ENCODE assay signal across 9 mouse cellular contexts in genomic region chr9:110997245-110997644, GRCm38 (mm10). TPM values are rescaled to one million over a fixed set of nuclear protein-coding genes. Genes with fewer than 3 reads are reported as not detected.
DNase-seq lines count a peak whose midpoint lies in the region; ATAC-seq and TF ChIP-seq lines count a peak whose summit lies in the region.
"Had no signal": no experiment of that assay in that cellular context is flagged by ENCODE, and none has a peak within 500 bp of the region (broad histone marks: within the 10 kb centered on the region; RNA-seq: fewer than 3 reads in every experiment).

No protein-coding gene starts in this region.

- no peaks in the 10 kb centered on the region for H3K36me3 ChIP-seq in G1E (replicated peaks)
- H3K36me3 ChIP-seq in liver, embryonic 12.5 days, result no peaks in the 10 kb centered on the region
- H3K36me3 ChIP-seq: limb, embryonic 15.5 days had no signal

- peaks cover 7% of the 10 kb centered on the region; the same call in 1 of the 2 replicates for H3K27me3 ChIP-seq in G1E (ENCODE audit: insufficient read depth, low read length)
- no peaks in the 10 kb centered on the region for H3K27me3 ChIP-seq in liver, embryonic 12.5 days (replicated peaks)
- H3K27me3 ChIP-seq: limb, embryonic 15.5 days had no signal

- H3K27ac ChIP-seq in liver, embryonic 12.5 days, result no peak overlapping the region
- H3K27ac ChIP-seq: limb, embryonic 15.5 days had no signal

- no peak overlapping the region for H3K9ac ChIP-seq in liver, embryonic 12.5 days
- H3K9ac ChIP-seq: limb, embryonic 15.5 days had no signal

- peak; percentile 85 for ATAC-seq in G1E (ENCODE audit: extremely low read depth, insufficient number of reproducible peaks, low FRiP score, poor library complexity, severe bottlenecking)
- ATAC-seq in cerebellum, adult (ENCODE audit: insufficient number of reproducible peaks, low FRiP score, low TSS enrichment), result peak; percentile 52; the same call in 1 of the 2 replicates
- peak; percentile 35; the same call in 1 of the 2 replicates for ATAC-seq in liver, embryonic 12.5 days

- H3K9me3 ChIP-seq in G1E (replicated peaks), result no peaks in the 10 kb centered on the region
- H3K9me3 ChIP-seq in liver, embryonic 12.5 days (replicated peaks), result no peaks in the 10 kb centered on the region
- H3K9me3 ChIP-seq: limb, embryonic 15.5 days had no signal

- WGBS in liver, embryonic 12.5 days (ENCODE audit: insufficient replicate concordance), result 3% methylated on average over 5 of the region's 5 CpGs

- H3K4me3 ChIP-seq in G1E (ENCODE audit: low read depth, low read length), result no peak overlapping the region
- H3K4me3 ChIP-seq in liver, embryonic 12.5 days, result no peak overlapping the region
- H3K4me3 ChIP-seq: limb, embryonic 15.5 days had no signal

- H3K4me1 ChIP-seq in G1E (ENCODE audit: insufficient read depth, low read depth, low read length), result peaks cover 6% of the 10 kb centered on the region
- H3K4me1 ChIP-seq in liver, embryonic 12.5 days, result peaks cover 17% of the 10 kb centered on the region

- H3K4me2 ChIP-seq in liver, embryonic 12.5 days, result no peak overlapping the region
- H3K4me2 ChIP-seq: limb, embryonic 15.5 days had no signal

- peak; percentile 85 for DNase-seq in A20 (ENCODE audit: low read depth, low spot score)
- DNase-seq in G1E (ENCODE audit: low spot score), result peak; percentile 70
- DNase-seq in frontal cortex, postnatal 36 days (ENCODE audit: low spot score in 2 of 2), result peak; percentile 61 to 77
- DNase-seq in kidney, postnatal 10 days, result peak; percentile 87
- peak; percentile 61 for DNase-seq in retina, adult 2 months (ENCODE audit: low read depth, low spot score)
- peak; percentile 72 for DNase-seq in thymus, postnatal 25 days

- TF ChIP-seq CTCF in G1E (IDR thresholded peaks at IDR 0.05; ENCODE audit: low read depth, low read length), result peak; percentile 98

RNA-seq across cellular contexts. Expression of gene Rtp3, which starts 6.9 kb away (rescaled TPM):
- total RNA-seq in G1E (2014; fragmentation: Nextera tagmentation) (not detected in 2 replicates), G1E (2017) (0.16 TPM in 1 of 2 replicates, not detected in the other)
- not detected in 2 replicates for polyA plus RNA-seq in G1E (2012)
- polyA plus RNA-seq in liver, embryonic 12.5 days (2016; fragmentation: Nextera tagmentation; extraction: Ambion mirVana), result 6.7 and 8.1 TPM in 2 replicates
- polyA plus RNA-seq: limb, embryonic 15.5 days had no signal

RNA-seq across cellular contexts. Expression of gene Ltf, which starts 21.8 kb away (rescaled TPM):
- total RNA-seq in G1E (2014; fragmentation: Nextera tagmentation) (not detected in 2 replicates), G1E (2017) (0.16 TPM in 1 of 2 replicates, not detected in the other)
- polyA plus RNA-seq in G1E (2012), result not detected in 2 replicates
- 17.0 and 18.7 TPM in 2 replicates for polyA plus RNA-seq in liver, embryonic 12.5 days (2016; fragmentation: Nextera tagmentation; extraction: Ambion mirVana)

RNA-seq across cellular contexts. Expression of gene Lrrc2, which starts 45.9 kb away (rescaled TPM):
- total RNA-seq in G1E (2014; fragmentation: Nextera tagmentation) (not detected in 2 replicates), G1E (2017) (0.06 and 0.16 TPM in 2 replicates)
- polyA plus RNA-seq in G1E (2012), result not detected in 2 replicates
- 0.12 and 0.26 TPM in 2 replicates for polyA plus RNA-seq in liver, embryonic 12.5 days (2016; fragmentation: Nextera tagmentation; extraction: Ambion mirVana)

RNA-seq across cellular contexts. Expression of gene Tdgf1, which starts 51.3 kb away (rescaled TPM):
- total RNA-seq in G1E (2014; fragmentation: Nextera tagmentation) (not detected in 2 replicates), G1E (2017) (0.60 TPM in 1 of 2 replicates, not detected in the other)
- polyA plus RNA-seq in G1E (2012), result not detected in 2 replicates
- not detected in 2 replicates for polyA plus RNA-seq in liver, embryonic 12.5 days (2016; fragmentation: Nextera tagmentation; extraction: Ambion mirVana)

Comparison
In these comparisons a context has a peak if more than half of its experiments do, and no peak if none do; other contexts are left out.
1. ATAC-seq: peak in every context shown above with its lines; median percentile 85 in G1E; 52 in cerebellum, adult; 35 in liver, embryonic 12.5 days.
2. RNA of gene Ltf, which starts 21.8 kb away (polyA plus RNA-seq): 17.0 to 18.7 TPM in liver, embryonic 12.5 days; not detected in G1E; every median in the first group is over 10 times any median in the second.
3. Peak in every context shown above with its lines, with median percentiles within 50 percentile points of each other: DNase-seq.